Mouse (Mus musculus): ENCODE measurements around the gene Rbmx2. TPM values are rescaled to one million over a fixed set of nuclear protein-coding genes. Genes with fewer than 3 reads are reported as not detected.

The Rbmx2 gene
- 1 to 10 TPM; 6.6 to 9.4 TPM for total RNA-seq (2023)

GRCm38 (mm10) chrX:48694864-48695371 is at the start of gene Rbmx2:
Gene Rbmx2 (plus strand): TSS chrX:48695004.

GRCm38 (mm10) chrX:48674171-48674570 is 20.6 kb upstream of the Rbmx2 start, which contains the start of gene Gpr119:
Gene Gpr119 (minus strand): TSS chrX:48674478.

Other genes with a start within 250 kb of the Rbmx2 start
- 100 to 1,000 TPM in 1 of 2 experiments, 10 to 100 TPM in 1; 96.8 to 118 TPM for gene Elf4, start 231.9 kb upstream of the Rbmx2 start, total RNA-seq (2023)
- gene Aifm1, start 181.4 kb upstream of the Rbmx2 start, total RNA-seq (2023): 10 to 100 TPM; 23.5 to 24.3 TPM
- not detected for gene Rab33a, start 175.7 kb upstream of the Rbmx2 start, total RNA-seq (2023)
- gene Zfp280c, start 100.5 kb upstream of the Rbmx2 start, total RNA-seq (2023): 10 to 100 TPM; 26.8 to 29.4 TPM
- gene Slc25a14, start 71.6 kb upstream of the Rbmx2 start, total RNA-seq (2023): 1 to 10 TPM; 5.6 to 5.9 TPM
- gene Gpr119, start 20.5 kb upstream of the Rbmx2 start, total RNA-seq (2023): not detected
- gene Gm595, start 182.7 kb downstream of the Rbmx2 start, total RNA-seq (2023): not detected

Data from B cell, adult 67 days (primary cell).